Mouse (Mus musculus) left cerebral cortex, postnatal 14 days (tissue): ENCODE measurements at regions not wholly inside any gene's neighbourhood (a gene's known extent, or its start where the extent isn't known, plus 50 kb on each side); places are given as distances from the start of the nearest gene placed in this dataset.

Experiments used
- DNase-seq, 2 experiments: peaks; one replicate each; pipeline ENCODE4 v3.0.0; 2021 to 2022; ENCODE audit warnings: low spot score in 2 of 2, mixed read lengths in 1 of 2
- intact Hi-C: fragments of 180-260 bp; cut with DNase I; formaldehyde crosslinking; loops from one replicate; pipeline ENCODE4 v1.15.1; 2025

DNA sequence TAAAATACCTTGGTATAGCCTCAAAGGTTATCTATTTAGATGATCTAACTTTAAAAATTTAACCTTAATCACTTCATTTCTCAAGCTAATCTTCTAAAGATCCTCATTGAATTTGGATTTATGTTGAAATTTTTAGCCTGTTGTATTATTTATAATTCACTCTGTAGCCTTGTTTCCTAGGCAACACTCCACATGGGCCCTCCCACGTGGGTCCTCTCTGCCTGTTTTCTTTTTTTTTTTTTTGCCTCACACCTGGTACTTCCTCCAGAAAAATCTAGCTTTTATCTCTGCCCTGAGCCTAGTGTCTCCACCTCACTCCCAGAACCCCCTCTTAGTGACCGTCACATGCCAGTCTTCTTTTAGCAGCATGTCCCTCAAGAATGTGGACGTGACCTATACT is 113.9 kb downstream of the Gm815 start:
- intact Hi-C loops, result no loop called here
- DNase-seq, result peak in 1 of 2 experiments; percentile 45

DNA sequence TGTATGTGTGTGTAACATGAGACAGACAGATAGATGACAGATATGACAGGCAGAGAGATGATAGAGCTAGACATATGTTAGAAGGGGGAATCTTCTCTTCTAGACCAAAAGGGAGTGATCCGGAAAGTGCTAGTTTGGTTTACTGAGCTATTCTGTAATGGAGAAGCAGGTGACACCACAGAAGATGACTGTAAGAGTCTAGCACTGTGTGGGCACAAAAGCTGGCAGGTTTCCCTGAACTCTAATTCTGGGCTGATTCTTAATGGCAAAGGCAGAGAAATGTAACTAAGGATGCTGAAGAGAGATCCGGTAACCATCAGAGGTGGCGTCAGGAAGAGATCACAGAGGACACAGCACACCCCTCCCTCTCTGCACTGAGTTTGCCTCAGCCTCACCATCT is 136.2 kb downstream of the Gm815 start:
- DNase-seq, result peak; percentile 40 to 47
- intact Hi-C loops, result no loop called here

DNA sequence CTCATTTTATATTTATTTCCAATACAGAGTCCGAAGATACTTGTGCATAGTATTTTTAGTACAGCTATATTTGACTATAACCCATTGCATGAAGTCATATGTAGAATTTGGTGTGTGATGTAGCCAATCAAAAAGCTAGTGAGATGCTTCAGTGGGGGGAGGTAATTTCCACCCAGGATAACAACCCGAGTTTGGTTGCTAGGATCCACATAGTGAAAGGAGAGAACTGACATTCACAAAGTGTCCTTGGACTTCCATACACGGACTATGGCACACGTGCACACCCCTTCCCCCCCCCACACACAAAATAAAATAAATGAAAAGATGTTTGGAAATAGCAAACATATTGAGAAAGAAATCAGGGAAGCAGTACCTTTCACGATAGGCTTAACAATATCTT is 137.2 kb downstream of the Gm815 start:
- intact Hi-C loops, result no loop called here
- DNase-seq, result no peak

DNA sequence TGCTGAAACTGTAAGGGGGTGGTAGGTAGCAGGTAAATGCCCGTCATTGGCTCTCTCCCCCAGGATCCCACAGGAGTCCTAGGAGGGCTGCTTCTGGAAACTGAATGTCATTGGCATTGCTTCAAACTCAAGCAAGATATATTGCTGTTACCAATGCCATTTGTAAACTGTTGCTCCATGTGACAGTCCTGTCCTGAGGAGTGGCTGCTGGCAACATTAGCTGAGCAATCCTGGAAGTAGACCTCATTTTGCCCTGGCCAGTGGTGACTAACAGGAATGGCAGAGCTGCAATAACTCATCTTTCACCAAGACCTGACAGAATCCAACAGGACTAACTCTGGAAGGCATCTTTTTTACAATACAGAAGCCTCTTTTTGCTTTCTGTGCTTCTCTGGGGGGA is 143.2 kb downstream of the Gm815 start:
- intact Hi-C loops, result no loop called here
- no peak for DNase-seq

DNA sequence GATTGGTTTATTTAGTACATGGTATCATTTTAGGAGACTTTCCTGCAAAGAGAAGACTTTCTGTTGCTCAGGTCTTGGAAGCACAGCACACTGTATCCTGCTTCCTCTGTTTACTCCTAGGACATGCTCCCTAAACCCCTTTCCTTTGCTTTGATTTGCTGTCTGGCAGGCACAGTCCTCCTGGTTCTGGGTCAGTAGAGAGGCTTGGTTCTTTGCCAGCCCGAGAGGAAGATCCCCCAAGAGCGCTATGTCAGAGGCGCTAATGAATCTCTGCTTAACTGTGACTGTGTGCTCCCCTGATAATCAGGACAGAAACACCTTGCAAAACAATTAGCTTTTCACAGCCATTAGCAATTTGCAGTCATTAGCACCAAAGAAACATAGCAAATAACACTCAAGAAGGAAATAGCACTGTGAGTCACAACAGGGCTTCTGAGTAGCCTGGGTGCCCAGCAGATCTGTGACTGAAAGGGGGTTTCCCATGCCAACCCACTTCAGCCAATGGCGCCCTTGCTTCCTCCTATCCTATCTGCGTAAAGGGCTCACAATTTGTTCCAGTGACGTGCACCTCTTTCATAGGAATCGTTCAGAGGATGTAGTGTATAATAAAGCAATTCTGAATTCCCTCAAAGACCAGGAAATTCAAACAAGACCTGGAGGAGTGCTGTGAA is 145.5 kb downstream of the Gm815 start:
- DNase-seq, result peak in 1 of 2 experiments; percentile 32
- intact Hi-C loops, result no loop called here

DNA sequence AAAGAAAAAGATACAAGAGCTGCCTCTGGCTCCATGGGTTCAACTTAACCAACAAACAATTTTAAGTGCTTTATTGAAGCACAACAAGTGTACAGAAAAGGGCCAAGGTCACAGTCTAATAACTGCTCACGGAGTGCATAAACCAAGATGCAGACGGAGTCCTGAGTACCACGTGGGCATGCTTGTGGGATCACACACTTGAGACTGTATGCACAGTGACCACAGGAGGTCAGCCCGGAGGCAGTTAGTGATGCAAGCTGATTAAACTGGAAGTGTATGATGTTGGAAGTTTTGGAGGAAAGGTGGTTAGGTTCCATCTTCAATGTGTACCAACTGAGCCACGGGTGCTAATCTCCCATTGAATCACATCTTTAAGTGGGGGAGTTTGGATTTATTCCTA is 146.9 kb downstream of the Gm815 start:
- intact Hi-C loops, result no loop called here
- DNase-seq, result no peak

DNA sequence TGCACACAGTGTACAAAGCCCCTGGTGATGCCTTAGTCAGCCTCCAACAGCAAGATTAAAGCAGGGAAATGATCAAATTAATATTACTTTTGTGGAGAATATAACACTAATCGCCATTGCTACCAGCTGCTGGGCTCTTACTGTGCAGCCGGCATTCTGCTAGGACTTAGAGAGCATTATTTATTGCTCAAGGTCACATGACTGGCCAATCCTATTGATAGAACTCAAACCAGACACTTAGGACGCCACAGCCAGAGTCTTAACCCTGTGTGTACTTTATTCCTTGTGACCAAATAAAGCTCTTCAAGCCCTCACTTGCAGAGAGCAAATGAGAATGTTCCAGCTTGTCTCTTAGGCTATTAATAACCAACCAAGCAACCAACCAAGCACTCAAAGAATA is 152.6 kb downstream of the Gm815 start:
- no peak for DNase-seq
- intact Hi-C loops, result no loop called here

DNA sequence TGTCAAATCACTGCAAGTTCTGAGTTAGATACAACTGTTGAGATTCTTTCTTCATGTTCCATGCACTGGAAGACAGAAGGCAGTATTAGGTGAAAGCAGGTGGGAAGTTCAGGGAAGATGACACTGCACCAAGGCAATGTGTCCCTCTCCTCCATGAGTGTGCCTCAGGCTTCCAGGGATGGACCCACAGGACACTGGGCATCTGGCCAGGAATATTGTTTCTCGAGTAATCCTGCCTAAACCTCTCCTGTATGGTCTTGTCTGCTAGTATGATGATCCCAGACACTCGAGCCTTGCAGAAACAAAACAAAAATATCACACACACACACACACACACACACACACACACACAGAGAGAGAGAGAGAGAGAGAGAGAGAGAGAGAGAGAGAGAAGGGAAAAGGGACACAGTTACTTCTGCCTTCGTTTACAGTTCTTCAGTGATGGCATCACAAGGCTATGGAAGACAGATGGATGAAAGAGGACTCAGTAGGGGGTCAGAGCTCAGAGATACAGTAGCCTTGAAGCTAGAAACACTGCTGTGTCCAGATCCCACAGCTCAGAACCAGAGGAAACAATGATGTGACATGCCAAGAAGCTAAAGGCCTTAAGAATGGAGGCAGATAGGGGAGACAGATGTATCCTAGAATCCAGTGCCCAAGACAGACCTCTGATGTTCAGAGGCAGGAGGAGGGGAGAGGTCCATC is 154.8 kb downstream of the Gm815 start:
- DNase-seq, result no peak
- intact Hi-C loops, result no loop called here

DNA sequence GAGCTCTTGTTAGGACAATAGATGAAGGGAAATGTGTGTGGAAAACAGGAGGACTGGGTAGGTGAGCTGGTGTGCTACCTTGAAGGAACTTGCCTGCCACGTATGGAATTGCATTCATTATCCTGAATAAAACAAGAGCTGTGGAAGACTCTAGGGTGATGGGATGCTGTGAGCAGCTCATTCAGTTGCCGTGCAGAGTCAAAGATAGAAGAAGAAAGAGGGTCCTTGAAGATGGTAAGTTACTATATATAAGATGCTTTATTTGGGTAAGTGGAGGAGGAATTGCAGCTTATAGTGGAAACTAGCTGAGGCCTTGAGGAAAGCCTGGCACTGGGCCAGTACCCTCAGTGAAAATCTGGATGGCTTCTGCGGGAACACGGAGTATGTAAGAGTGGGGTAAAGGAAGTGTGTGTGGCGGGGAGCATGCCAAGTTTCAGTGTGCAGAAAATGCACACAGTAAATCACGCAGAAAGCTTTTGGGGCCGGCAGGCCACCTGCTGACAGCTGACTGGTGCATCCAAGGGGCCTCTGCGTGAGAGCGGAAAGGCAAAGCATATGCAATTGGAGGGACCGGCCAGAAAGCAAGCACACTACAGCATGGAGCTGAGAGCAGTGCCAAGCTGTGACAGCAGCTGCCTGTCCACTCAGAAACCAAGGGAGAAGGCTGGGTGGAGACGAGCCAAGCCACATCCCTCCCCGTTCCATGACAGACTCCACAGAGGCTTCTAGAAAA is 149.7 kb upstream of the Vldlr start:
- DNase-seq, result peak; percentile 91 to 93
- intact Hi-C loops, result no loop called here

DNA sequence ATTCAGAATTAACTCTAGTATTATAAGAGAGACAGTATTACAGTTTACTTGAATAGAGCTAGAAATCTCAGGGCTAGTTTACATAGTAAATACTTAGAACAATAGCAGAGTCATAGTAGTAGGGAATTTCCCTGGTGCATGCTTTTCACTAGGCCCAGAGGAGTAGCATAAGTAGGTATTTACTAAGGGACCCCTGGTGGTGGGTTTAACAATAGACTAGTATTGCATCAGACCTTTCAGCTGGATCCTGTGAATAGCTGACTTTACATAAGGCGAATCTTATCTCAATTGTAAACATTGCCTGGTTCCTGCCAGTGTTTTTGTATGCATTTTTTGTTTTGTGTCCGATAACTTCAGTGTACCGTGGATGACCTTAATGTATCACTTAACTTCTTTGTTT is 143.0 kb upstream of the Vldlr start:
- DNase-seq, result no peak
- intact Hi-C loops, result no loop called here

DNA sequence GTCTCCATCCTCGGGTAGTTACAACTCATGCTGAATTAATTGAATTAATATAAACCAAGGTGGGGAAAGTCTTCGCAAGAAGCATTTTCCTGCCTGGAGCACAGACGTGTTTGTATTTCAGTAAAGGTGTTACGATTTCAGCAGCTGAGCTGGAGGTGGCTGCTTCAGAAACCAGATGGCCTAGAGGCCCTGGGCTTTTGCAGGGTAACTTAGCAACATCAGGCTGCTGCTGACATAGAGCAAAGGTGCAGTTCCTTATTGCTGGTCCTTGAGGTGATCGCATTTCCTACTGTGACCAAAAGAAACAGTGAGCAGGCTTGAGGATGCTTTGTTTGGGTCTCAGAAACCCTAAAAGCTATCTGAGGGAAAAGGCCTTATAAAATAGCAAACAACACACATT is 141.3 kb upstream of the Vldlr start:
- DNase-seq, result no peak
- intact Hi-C loops, result no loop called here

DNA sequence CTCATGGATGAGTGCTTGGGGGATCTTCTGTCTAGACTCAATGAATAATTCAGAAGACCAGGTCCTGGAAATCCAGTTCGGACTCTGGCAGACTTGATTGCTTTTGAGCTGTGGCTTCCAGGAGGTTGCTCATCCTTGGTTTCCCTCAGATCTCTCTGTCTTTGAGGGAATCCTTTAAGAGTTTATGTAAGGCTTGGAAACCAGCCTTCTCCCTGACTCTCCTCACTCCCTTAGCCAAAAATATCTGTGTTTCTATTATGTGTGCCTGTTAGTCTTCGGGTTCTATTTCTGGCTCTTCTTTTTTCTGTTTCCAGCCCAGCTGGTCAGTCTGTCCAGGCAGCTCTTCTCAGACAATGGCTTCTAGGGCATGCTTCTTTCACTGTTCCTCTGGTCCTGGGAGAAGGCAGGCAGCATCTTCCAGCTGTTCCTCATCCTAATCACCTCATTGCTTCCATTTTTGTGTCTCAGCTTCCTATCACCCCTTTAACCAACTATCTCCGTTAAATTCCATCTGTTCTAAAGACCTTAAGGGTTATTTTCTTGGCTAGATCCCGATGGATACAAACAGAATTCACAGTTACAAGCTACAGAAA is 139.3 kb upstream of the Vldlr start:
- DNase-seq, result peak; percentile 11 to 26
- intact Hi-C loops, result no loop called here

DNA sequence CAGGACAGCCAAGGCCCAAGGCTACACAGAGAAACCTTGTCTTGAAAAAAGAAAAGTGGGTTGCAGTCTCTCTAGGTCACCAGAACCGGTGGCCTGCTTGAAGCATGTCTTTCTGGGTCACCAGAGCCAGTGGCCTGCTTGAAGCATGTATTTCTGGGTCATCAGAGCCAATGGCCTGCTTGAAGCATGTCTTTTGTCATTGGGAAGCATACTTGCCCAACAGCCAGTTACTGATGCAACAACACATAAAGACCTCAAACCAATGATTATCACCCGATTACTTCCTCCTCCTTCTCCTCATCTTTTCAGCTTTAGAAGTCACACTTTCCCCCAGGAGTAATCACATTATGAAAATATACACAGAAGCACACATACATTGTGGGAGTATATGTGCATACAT is 128.9 kb upstream of the Vldlr start:
- no peak for DNase-seq
- intact Hi-C loops, result no loop called here

DNA sequence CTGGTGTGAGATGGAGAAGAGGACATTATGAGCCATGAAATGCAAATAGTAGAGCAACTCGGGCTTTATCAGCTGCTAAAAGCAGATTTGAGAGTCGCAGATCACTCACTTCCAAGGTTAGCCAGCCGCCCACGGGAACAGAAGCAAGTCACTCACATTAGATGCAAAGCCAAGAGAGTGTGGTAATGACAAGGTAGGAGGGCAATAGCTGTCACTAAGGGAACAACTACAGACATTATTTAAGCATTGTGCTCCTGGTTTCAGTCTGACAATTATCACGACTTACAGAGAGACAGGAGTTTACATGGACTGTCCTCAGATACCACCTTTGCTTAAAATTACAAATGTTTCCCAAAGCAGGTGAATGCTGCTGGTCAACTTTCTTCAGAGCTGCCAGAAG is 128.5 kb upstream of the Vldlr start:
- no peak for DNase-seq
- intact Hi-C loops, result no loop called here

DNA sequence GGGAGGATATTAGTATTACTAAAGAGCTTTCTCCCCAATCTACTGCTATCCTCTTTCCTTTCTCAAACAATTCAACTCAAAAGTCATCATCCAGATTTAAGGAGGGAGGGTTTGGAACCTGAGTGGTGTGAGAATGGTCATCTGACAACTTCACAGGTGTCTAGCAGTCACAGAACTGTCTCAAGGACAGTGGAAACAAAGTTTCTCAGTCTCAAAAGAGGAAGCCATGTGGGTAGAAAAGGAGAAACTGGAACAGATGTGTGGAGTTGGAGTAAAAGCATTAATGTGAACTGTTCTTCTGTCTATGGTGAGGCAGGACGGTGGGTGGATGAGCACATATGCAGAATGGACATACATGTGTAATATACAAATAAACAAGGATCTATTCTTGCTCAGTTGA is 127.2 kb upstream of the Vldlr start:
- intact Hi-C loops, result no loop called here
- DNase-seq, result no peak

DNA sequence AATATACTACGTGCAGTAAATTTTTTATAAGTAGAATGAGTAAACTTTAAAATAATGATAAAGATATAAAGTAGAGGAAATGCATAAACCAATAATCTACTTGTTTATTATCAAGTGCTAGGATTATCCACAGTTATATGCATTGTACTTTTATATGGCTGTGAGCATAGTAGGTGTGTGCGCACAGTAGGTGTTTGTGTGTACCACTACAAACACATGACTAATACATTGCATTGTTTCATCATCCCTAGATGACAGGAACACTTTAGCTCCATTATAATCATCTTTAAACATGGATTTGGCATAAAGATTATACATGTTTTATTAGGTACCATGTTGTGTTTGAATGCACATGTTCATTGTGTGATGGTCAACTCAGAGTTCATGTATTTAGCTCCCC is 124.7 kb upstream of the Vldlr start:
- no peak for DNase-seq
- intact Hi-C loops, result no loop called here

DNA sequence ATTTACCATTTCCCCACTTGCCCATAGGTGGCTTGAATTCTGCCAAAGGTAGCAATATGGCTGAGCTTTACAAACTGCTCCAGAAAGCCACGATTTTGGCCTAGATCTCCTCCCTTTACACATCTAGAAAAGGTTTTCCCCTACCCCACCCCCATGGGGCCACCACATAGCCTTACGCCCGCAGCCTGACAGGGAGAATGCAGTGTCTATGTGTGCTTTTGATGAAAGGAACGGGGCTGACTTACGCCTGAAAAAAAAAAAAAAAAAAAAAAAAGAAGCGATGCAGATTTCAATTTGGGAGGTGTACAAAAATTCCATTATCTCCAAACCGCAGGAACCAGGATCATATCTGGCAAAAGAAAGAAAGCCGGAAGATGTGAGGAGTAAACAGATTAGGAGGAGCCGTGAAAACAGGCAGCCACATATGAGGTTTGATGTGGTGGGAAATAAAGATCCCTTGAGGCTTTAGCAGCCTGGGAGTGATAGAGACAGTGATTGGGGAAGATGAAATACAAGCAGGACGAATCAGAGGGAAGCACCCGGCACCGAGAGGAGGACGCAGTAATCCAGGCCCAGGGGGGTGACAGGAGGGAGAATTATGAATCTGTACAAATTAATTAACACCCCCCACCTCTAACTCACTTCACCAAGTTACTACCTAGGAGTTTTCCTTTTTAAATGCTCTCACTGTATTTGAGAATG is 121.4 kb upstream of the Vldlr start:
- intact Hi-C loops, result no loop called here
- no peak for DNase-seq

DNA sequence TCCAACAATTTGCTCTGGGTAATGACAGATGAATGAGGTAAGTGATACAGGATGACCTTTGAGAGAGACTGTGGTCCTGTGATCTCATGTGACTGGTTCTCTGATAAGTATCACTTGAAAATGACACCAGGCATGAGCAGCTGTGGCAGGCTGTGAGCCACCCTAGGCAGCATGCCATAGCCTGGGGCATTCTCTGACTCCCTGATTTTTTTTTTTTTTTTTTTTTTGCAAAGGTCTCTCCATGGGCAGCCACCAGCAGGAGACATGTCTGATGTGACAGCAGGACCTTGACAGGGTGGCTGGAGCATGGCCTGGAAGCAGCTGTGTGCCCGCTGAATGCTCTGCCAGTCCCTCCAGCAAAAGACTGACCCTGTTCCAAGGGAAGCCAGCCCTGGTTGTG is 116.4 kb upstream of the Vldlr start:
- intact Hi-C loops, result no loop called here
- DNase-seq, result no peak

DNA sequence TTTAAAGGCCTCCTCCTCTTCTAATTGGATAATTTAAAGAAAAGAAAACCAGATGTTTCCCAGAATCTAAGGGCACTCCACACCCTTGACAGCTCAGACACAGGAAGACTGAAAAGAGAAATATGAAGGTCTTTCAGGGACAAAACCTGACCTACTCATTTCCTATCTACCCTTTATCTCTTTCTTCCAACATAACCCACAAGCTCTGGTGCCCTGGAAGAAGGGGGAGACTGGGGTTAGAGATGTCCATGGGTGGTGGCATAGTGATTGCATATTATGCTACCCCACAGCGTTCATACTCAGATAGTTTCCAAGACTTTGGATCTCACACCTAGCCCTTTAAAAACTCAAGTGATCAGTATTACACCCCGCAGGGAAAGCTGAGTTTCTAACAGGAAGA is 105.8 kb upstream of the Vldlr start:
- DNase-seq, result no peak
- intact Hi-C loops, result no loop called here

DNA sequence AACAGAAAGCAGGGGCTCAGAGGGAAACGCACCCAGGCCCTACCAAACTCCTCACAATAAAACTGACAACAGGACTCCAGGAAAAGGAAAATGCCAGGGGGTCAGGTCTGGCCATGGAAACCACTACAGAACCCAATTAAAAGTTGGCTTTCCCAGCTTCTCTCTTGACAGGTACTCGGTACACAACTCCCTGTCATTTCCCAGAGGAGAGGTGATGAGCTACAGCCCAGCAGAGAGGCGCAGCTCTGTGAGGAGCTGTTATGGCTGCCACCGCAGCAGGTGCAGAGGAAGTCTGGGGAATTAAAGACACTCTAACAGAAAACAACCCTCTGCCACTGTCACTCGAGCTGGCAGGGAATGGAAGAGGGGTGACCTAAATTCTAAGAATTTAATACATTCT is 95.4 kb upstream of the Vldlr start:
- intact Hi-C loops, result loop anchor here (5.0 to 10.0 kb wide), 2 partner anchors 134 to 304 kb away; partner anchors contain the start of gene Pum3
- DNase-seq, result no peak
